ENCODE assay signal across 11 mouse cellular contexts in the genomic region with DNA sequence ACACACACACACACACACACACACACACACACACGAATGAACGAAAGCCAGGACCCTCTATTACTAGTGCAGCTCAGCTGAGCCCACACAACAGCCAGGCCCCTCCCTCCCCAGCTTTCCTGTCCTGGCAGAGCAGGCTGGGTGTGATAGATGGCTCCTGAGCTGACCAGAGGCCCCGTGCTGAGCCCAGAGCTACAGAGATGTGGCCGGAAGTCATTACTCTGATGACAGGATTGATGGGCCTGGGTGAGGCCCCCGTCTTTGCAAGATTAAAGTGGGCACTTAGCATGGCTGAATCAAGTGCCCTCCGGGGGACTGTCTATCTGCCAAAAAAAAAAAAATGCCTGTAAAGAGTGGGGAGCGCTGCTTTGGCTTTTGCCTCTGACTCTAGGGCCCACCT. TPM values are rescaled to one million over a fixed set of nuclear protein-coding genes. Genes with fewer than 3 reads are reported as not detected.
DNase-seq lines count a peak whose midpoint lies in the region; ATAC-seq and TF ChIP-seq lines count a peak whose summit lies in the region.
"Had no signal": no experiment of that assay in that cellular context is flagged by ENCODE, and none has a peak within 500 bp of the region (broad histone marks: within the 10 kb centered on the region; RNA-seq: fewer than 3 reads in every experiment).

No protein-coding gene starts in this region.

- no peak overlapping the region for H3K4me3 ChIP-seq in kidney, adult 2 months (ENCODE audit: insufficient read depth, low read depth, low read length)
- no peak overlapping the region for H3K4me3 ChIP-seq in hindbrain, embryonic 13.5 days
- no peak overlapping the region for H3K4me3 ChIP-seq in midbrain, postnatal 0 days (ENCODE audit: low read depth, low read length)
- H3K4me3 ChIP-seq: embryonic facial prominence, embryonic 15.5 days had no signal

- H3K4me1 ChIP-seq in kidney, adult 2 months (ENCODE audit: control insufficient read depth, insufficient read depth, low read length) = no peaks in the 10 kb centered on the region
- peaks cover 58% of the 10 kb centered on the region for H3K4me1 ChIP-seq in hindbrain, embryonic 13.5 days (replicated peaks)
- H3K4me1 ChIP-seq in midbrain, postnatal 0 days (ENCODE audit: insufficient read depth, low read length) = peaks cover 6% of the 10 kb centered on the region; the same call in 1 of the 2 replicates

- no peaks in the 10 kb centered on the region for H3K36me3 ChIP-seq in kidney, adult 2 months (ENCODE audit: control insufficient read depth, insufficient read depth, low read length)
- H3K36me3 ChIP-seq in hindbrain, embryonic 13.5 days = no peaks in the 10 kb centered on the region
- no peaks in the 10 kb centered on the region for H3K36me3 ChIP-seq in midbrain, postnatal 0 days (ENCODE audit: insufficient read depth, low read length)
- H3K36me3 ChIP-seq: embryonic facial prominence, embryonic 15.5 days; G1E had no signal

- peak overlapping the region; percentile 30; the same call in 1 of the 2 replicates for H3K9ac ChIP-seq in hindbrain, embryonic 13.5 days
- no peak overlapping the region for H3K9ac ChIP-seq in midbrain, postnatal 0 days (replicated peaks; ENCODE audit: low read length, poor library complexity, severe bottlenecking)
- H3K9ac ChIP-seq: embryonic facial prominence, embryonic 15.5 days had no signal

- peak; percentile 86 for ATAC-seq in hindbrain, embryonic 13.5 days (ENCODE audit: low FRiP score)
- ATAC-seq in midbrain, postnatal 0 days (ENCODE audit: low FRiP score) = peak; percentile 52; the same call in 1 of the 2 replicates
- ATAC-seq in frontal cortex, adult (ENCODE audit: low TSS enrichment) = no peak
- ATAC-seq in activated CD4-positive, CD25-positive, alpha-beta regulatory T cell, adult 4 months = no peak

- no peak for TF ChIP-seq POLR2A in kidney, adult 2 months (IDR thresholded peaks at IDR 0.05; ENCODE audit: low read depth, low read length)

- 24% methylated on average over 7 of the region's 7 CpGs for WGBS in kidney, adult 2 months
- WGBS in hindbrain, embryonic 13.5 days = 12% methylated on average over 7 of the region's 7 CpGs
- 26% methylated on average over 7 of the region's 7 CpGs for WGBS in midbrain, postnatal 0 days

- H3K9me3 ChIP-seq in hindbrain, embryonic 13.5 days = no peaks in the 10 kb centered on the region
- no peaks in the 10 kb centered on the region for H3K9me3 ChIP-seq in midbrain, postnatal 0 days (ENCODE audit: low read length)
- H3K9me3 ChIP-seq: embryonic facial prominence, embryonic 15.5 days; G1E had no signal

- no peaks in the 10 kb centered on the region for H3K27me3 ChIP-seq in kidney, adult 2 months (replicated peaks; ENCODE audit: control insufficient read depth, insufficient read depth, low read length)
- peaks cover 4% of the 10 kb centered on the region; the same call in 1 of the 2 replicates for H3K27me3 ChIP-seq in hindbrain, embryonic 13.5 days
- no peaks in the 10 kb centered on the region for H3K27me3 ChIP-seq in midbrain, postnatal 0 days (ENCODE audit: insufficient read depth, low read length)
- H3K27me3 ChIP-seq: embryonic facial prominence, embryonic 15.5 days had no signal

- TF ChIP-seq CTCF in kidney, adult 2 months (conservative IDR thresholded peaks at IDR 0.05; ENCODE audit: insufficient read depth, insufficient read length, low read depth, low read length) = no peak
- TF ChIP-seq CTCF in midbrain, postnatal 0 days (IDR thresholded peaks at IDR 0.05) = no peak

- H3K4me2 ChIP-seq in hindbrain, embryonic 13.5 days = no peak overlapping the region
- no peak overlapping the region for H3K4me2 ChIP-seq in midbrain, postnatal 0 days (ENCODE audit: low read depth, low read length, poor library complexity, severe bottlenecking)
- H3K4me2 ChIP-seq: embryonic facial prominence, embryonic 15.5 days had no signal

- H3K27ac ChIP-seq in kidney, adult 2 months (ENCODE audit: insufficient read depth, low read depth, low read length) = no peak overlapping the region
- H3K27ac ChIP-seq in hindbrain, embryonic 13.5 days = peak overlapping the region; percentile 78
- no peak overlapping the region for H3K27ac ChIP-seq in midbrain, postnatal 0 days (ENCODE audit: low read depth, low read length)
- H3K27ac ChIP-seq: embryonic facial prominence, embryonic 15.5 days had no signal

- peak; percentile 30 for DNase-seq in kidney, adult 2 months
- DNase-seq in kidney, adult 11 months = no peak
- DNase-seq in embryo, embryonic 10 days (ENCODE audit: low spot score) = peak; percentile 83
- DNase-seq in midbrain, postnatal 0 days (ENCODE audit: low spot score) = peak; percentile 70
- DNase-seq in right cerebral cortex, postnatal 4 days = no peak

RNA-seq across cellular contexts. Expression of a gene that starts 30.2 kb away (rescaled TPM):
- polyA plus RNA-seq in kidney, adult 2 months (2012; rRNA removed) = 0.11 and 0.24 TPM in 2 replicates
- 14.4 and 16.5 TPM in 2 replicates for polyA plus RNA-seq in hindbrain, embryonic 13.5 days (2015; fragmentation: Nextera tagmentation; extraction: Ambion mirVana)
- 44.8 and 45.7 TPM in 2 replicates for total RNA-seq in midbrain, postnatal 0 days (2014; rRNA removed)
- 42.6 and 43.3 TPM in 2 replicates for polyA plus RNA-seq in midbrain, postnatal 0 days (2015; fragmentation: Nextera tagmentation; extraction: Ambion mirVana)
- under 1 TPM in 1 of 2 experiments, not detected in 1; 0.50 TPM for polyA plus RNA-seq in activated CD4-positive, CD25-positive, alpha-beta regulatory T cell, adult 4 months (2017; shearing (Covaris generic))
- total RNA-seq: liver, adult 2 months had no signal
- polyA plus RNA-seq: G1E; liver, adult 2 months had no signal

Comparison
In these comparisons a context has a peak if more than half of its experiments do, and no peak if none do; other contexts are left out.
1. DNase-seq: peak in kidney, adult 2 months (single experiment), embryo, embryonic 10 days (single experiment) and midbrain, postnatal 0 days (single experiment); none in kidney, adult 11 months (single experiment) and right cerebral cortex, postnatal 4 days (single experiment).
2. ATAC-seq: peak in hindbrain, embryonic 13.5 days (single experiment) and midbrain, postnatal 0 days (single experiment); none in frontal cortex, adult (single experiment) and activated CD4-positive, CD25-positive, alpha-beta regulatory T cell, adult 4 months (single experiment).
3. RNA of a gene that starts 30.2 kb away (polyA plus RNA-seq): 42.6 to 43.3 TPM in midbrain, postnatal 0 days and 14.4 to 16.5 TPM in hindbrain, embryonic 13.5 days; 0.50 TPM in activated CD4-positive, CD25-positive, alpha-beta regulatory T cell, adult 4 months and 0.11 to 0.24 TPM in kidney, adult 2 months; every median in the first group is over 10 times any median in the second.